8 mouse cellular contexts compared by ENCODE assay signal in the genomic region with DNA sequence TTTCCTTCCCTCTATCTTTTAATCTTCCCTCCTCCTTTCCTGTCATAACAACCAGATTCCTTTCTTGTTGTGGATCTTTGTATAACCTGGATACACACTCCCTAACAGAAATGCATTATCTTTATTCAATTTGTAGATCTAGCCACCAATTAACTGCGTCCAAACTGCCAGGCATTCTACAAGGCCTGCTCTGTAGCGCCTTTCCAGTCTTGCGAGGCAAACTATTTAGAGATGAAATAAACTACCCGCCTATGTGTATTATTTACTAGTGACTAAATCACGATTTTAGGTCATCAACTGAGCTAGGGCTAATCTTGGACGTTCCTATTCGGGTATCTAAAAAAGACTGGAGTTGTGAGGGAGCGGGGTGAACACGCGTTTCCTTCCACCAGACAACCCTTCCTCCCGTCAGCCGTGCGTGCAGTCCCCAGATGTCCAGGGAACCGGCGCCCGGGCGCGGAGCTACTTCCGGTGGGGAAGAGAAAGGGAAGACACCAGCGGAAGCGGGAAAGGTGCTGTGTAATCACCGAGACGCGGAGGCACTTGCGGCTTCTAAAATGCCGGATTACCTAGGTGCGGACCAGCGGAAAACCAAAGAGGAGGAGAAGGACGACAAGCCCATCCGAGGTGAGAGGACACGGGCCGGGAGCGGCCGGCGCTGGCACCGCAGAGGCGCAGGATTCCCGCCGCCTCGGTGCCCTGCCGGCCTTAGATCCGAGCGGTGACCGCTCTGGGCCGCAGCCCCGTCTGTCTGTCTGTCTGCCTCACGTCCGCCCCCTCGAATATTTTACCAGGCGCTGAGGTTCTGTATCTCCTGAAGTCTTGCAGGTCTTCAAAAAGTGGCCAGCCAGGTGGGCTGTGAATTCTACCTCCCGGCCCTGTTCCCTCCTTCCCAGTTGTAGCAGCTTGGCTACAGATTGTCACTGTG. TPM values are rescaled to one million over a fixed set of nuclear protein-coding genes. Genes with fewer than 3 reads are reported as not detected.
DNase-seq lines count a peak whose midpoint lies in the region; ATAC-seq lines count a peak whose summit lies in the region.

No protein-coding gene starts in this region.

- peak; percentile 87 to 90 for DNase-seq in adrenal gland, adult 18-20 months (ENCODE audit: low spot score in 2 of 2)
- peak; percentile 95 for DNase-seq in embryo, embryonic 11 days
- peak; percentile 89 for DNase-seq in gastrocnemius, postnatal 25 days
- DNase-seq in intestine, embryonic 14.5 days (ENCODE audit: low spot score) = peak; percentile 98
- peak; percentile 91 to 94 for DNase-seq in left cerebral cortex, postnatal 14 days (ENCODE audit: low spot score in 2 of 2)
- peak; percentile 95 for DNase-seq in mesoderm, embryonic 11.5 days (ENCODE audit: low read depth, low spot score)
- DNase-seq in right cerebral cortex, postnatal 36 days (ENCODE audit: low spot score in 2 of 2) = peak; percentile 88 to 90
- peak; percentile 91 for DNase-seq in yolk sac, embryonic 10.5 days (ENCODE audit: low spot score)

- no peaks in the 10 kb centered on the region for H3K9me3 ChIP-seq in intestine, embryonic 14.5 days (ENCODE audit: control insufficient read depth, low read length)

- peaks cover 19% of the 10 kb centered on the region for H3K36me3 ChIP-seq in intestine, embryonic 14.5 days (ENCODE audit: control insufficient read depth, insufficient read depth, low read length)

- peaks cover 12% of the 10 kb centered on the region; the same call in 1 of the 2 replicates for H3K4me1 ChIP-seq in intestine, embryonic 14.5 days (replicated peaks; ENCODE audit: control insufficient read depth, insufficient read depth, low read length)

- H3K27me3 ChIP-seq in intestine, embryonic 14.5 days (replicated peaks; ENCODE audit: control insufficient read depth, insufficient read depth, low read length) = no peaks in the 10 kb centered on the region

- peak; percentile 80 for ATAC-seq in intestine, embryonic 14.5 days (replicated peaks; ENCODE audit: low FRiP score, low TSS enrichment, low read depth)

- peak overlapping the region; percentile 83 for H3K4me2 ChIP-seq in intestine, embryonic 14.5 days (ENCODE audit: low read length)

- intact Hi-C loops in left cerebral cortex, postnatal 14 days (cut with DNase I) = loop anchor here (10.0 kb wide), 1 partner anchor 728 kb away; no protein-coding TSS in a partner anchor

- H3K4me3 ChIP-seq in intestine, embryonic 14.5 days (ENCODE audit: low read depth, low read length) = peak overlapping the region; percentile 93

- peak overlapping the region; percentile 86 for H3K27ac ChIP-seq in intestine, embryonic 14.5 days (ENCODE audit: low read depth)

- peak overlapping the region; percentile 94 for H3K9ac ChIP-seq in intestine, embryonic 14.5 days (ENCODE audit: low read length)

- 2% methylated on average over 51 of the region's 51 CpGs for WGBS in intestine, embryonic 14.5 days

RNA-seq across cellular contexts. Expression of a gene that starts 1.4 kb away (rescaled TPM):
- total RNA-seq in adrenal gland, adult 18-20 months (2021) = 100 to 1,000 TPM; 144 to 150 TPM
- total RNA-seq in gastrocnemius, postnatal 25 days (2021) = 100 to 1,000 TPM in 1 of 2 experiments, 10 to 100 TPM in 1; 91.2 to 108 TPM
- polyA plus RNA-seq in intestine, embryonic 14.5 days (2014; fragmentation: Nextera tagmentation; extraction: Ambion mirVana) = 165 and 173 TPM in 2 replicates
- total RNA-seq in left cerebral cortex, postnatal 14 days (2021) = 100 to 1,000 TPM; 115 to 121 TPM

RNA-seq across cellular contexts. Expression of a gene that starts 1.5 kb away (rescaled TPM):
- 10 to 100 TPM; 28.2 to 30.0 TPM for total RNA-seq in adrenal gland, adult 18-20 months (2021)
- 10 to 100 TPM; 15.5 to 17.6 TPM for total RNA-seq in gastrocnemius, postnatal 25 days (2021)
- 80.0 and 85.5 TPM in 2 replicates for polyA plus RNA-seq in intestine, embryonic 14.5 days (2014; fragmentation: Nextera tagmentation; extraction: Ambion mirVana)
- 10 to 100 TPM; 33.7 to 34.6 TPM for total RNA-seq in left cerebral cortex, postnatal 14 days (2021)

RNA-seq across cellular contexts. Expression of a gene that starts 49.6 kb away (rescaled TPM):
- 100 to 1,000 TPM; 262 to 276 TPM for total RNA-seq in adrenal gland, adult 18-20 months (2021)
- total RNA-seq in gastrocnemius, postnatal 25 days (2021) = 100 to 1,000 TPM in 1 of 2 experiments, 10 to 100 TPM in 1; 96.9 to 110 TPM
- polyA plus RNA-seq in intestine, embryonic 14.5 days (2014; fragmentation: Nextera tagmentation; extraction: Ambion mirVana) = 78.4 and 84.1 TPM in 2 replicates
- total RNA-seq in left cerebral cortex, postnatal 14 days (2021) = 10 to 100 TPM; 68.6 to 69.7 TPM

Comparison
In these comparisons a context has a peak if more than half of its experiments do, and no peak if none do; other contexts are left out.
1. Peak in every context shown above with its lines: DNase-seq, ATAC-seq, H3K4me3 ChIP-seq and H3K27ac ChIP-seq.